ENCODE assay signal across 26 mouse cellular contexts in genomic region chr3:54431663-54432062, GRCm38 (mm10).
DNase-seq lines count a peak whose midpoint lies in the region; ATAC-seq and TF ChIP-seq lines count a peak whose summit lies in the region.
"Had no signal": no experiment of that assay in that cellular context is flagged by ENCODE, and none has a peak within 500 bp of the region (broad histone marks: within the 10 kb centered on the region; RNA-seq: fewer than 3 reads in every experiment).

No protein-coding gene starts in this region.

- H3K79me2 ChIP-seq in myocyte (ENCODE audit: control insufficient read depth, insufficient read depth) = no peaks in the 10 kb centered on the region

- no peak overlapping the region for H3K4me3 ChIP-seq in heart, embryonic 16.5 days (ENCODE audit: low read length)
- no peak overlapping the region for H3K4me3 ChIP-seq in midbrain, embryonic 14.5 days (replicated peaks; ENCODE audit: low read depth, low read length)
- H3K4me3 ChIP-seq in midbrain, embryonic 10.5 days = no peak overlapping the region
- no peak overlapping the region for H3K4me3 ChIP-seq in myocyte
- no peak overlapping the region for H3K4me3 ChIP-seq in intestine, embryonic 15.5 days (replicated peaks)
- H3K4me3 ChIP-seq: embryonic facial prominence, embryonic 13.5 days; erythroblast, embryonic 14.5 days; forebrain, embryonic 10.5 days; forebrain, embryonic 15.5 days; heart, adult 2 months; heart, embryonic 13.5 days; hindbrain, embryonic 10.5 days had no signal

- TF ChIP-seq POLR2A in myocyte (IDR thresholded peaks at IDR 0.05; ENCODE audit: insufficient read length, low read depth) = no peak

- no peaks in the 10 kb centered on the region for H3K27me3 ChIP-seq in heart, embryonic 16.5 days (ENCODE audit: control insufficient read depth, insufficient read depth, low read length)
- H3K27me3 ChIP-seq in midbrain, embryonic 14.5 days (ENCODE audit: control insufficient read depth, insufficient read depth, low read length) = no peaks in the 10 kb centered on the region
- no peaks in the 10 kb centered on the region for H3K27me3 ChIP-seq in midbrain, embryonic 10.5 days (ENCODE audit: low read depth, poor library complexity, severe bottlenecking)
- no peaks in the 10 kb centered on the region for H3K27me3 ChIP-seq in myocyte (ENCODE audit: control insufficient read depth, insufficient read depth, insufficient read length)
- H3K27me3 ChIP-seq in intestine, embryonic 15.5 days (replicated peaks) = no peaks in the 10 kb centered on the region
- H3K27me3 ChIP-seq: embryonic facial prominence, embryonic 13.5 days; forebrain, embryonic 15.5 days; heart, embryonic 13.5 days had no signal

- DNase-seq in heart, adult 8-10 months (ENCODE audit: low spot score) = no peak
- peak; percentile 8 for DNase-seq in midbrain, embryonic 14.5 days
- DNase-seq in midbrain, embryonic 10.5 days (ENCODE audit: low spot score) = no peak
- peak; percentile 66 for DNase-seq in NIH3T3 (ENCODE audit: low read depth)
- no peak for DNase-seq in cerebellum, adult 11-12 months
- DNase-seq: adrenal gland, adult 2 months; adrenal gland, postnatal 25 days; B cell, adult 2 months; cerebellum, adult 2 months; cerebellum, postnatal 10 days; embryo, embryonic 11 days; gastrocnemius, postnatal 10 days; heart, adult 2 months had no signal

- 71% methylated on average over 4 of the region's 4 CpGs for WGBS in heart, embryonic 16.5 days
- 33% methylated on average over 4 of the region's 4 CpGs for WGBS in midbrain, embryonic 14.5 days
- 48% methylated on average over 4 of the region's 4 CpGs for WGBS in midbrain, embryonic 10.5 days
- WGBS in intestine, embryonic 15.5 days = 71% methylated on average over 4 of the region's 4 CpGs

- no peak overlapping the region for H3ac ChIP-seq in myocyte (ENCODE audit: control insufficient read depth, insufficient read length)

- no peaks in the 10 kb centered on the region for H3K36me3 ChIP-seq in heart, embryonic 16.5 days (ENCODE audit: control insufficient read depth, insufficient read depth)
- no peaks in the 10 kb centered on the region for H3K36me3 ChIP-seq in midbrain, embryonic 14.5 days (ENCODE audit: control insufficient read depth, insufficient read depth, low read length)
- H3K36me3 ChIP-seq in midbrain, embryonic 10.5 days = no peaks in the 10 kb centered on the region
- no peaks in the 10 kb centered on the region for H3K36me3 ChIP-seq in myocyte (ENCODE audit: control insufficient read depth, insufficient read depth)
- H3K36me3 ChIP-seq in intestine, embryonic 15.5 days = no peaks in the 10 kb centered on the region
- H3K36me3 ChIP-seq: embryonic facial prominence, embryonic 13.5 days; forebrain, embryonic 10.5 days; forebrain, embryonic 15.5 days; G1E; heart, embryonic 13.5 days; hindbrain, embryonic 10.5 days had no signal

- no peaks in the 10 kb centered on the region for H3K9me3 ChIP-seq in heart, embryonic 16.5 days (replicated peaks; ENCODE audit: control insufficient read depth, low read length)
- H3K9me3 ChIP-seq in midbrain, embryonic 14.5 days (ENCODE audit: control insufficient read depth, low read length) = no peaks in the 10 kb centered on the region
- no peaks in the 10 kb centered on the region for H3K9me3 ChIP-seq in midbrain, embryonic 10.5 days (replicated peaks)
- H3K9me3 ChIP-seq in intestine, embryonic 15.5 days = no peaks in the 10 kb centered on the region
- H3K9me3 ChIP-seq: embryonic facial prominence, embryonic 13.5 days; forebrain, embryonic 10.5 days; forebrain, embryonic 15.5 days; heart, embryonic 13.5 days; hindbrain, embryonic 10.5 days had no signal

- no peak overlapping the region for H3K4me2 ChIP-seq in heart, embryonic 16.5 days (ENCODE audit: low read depth, low read length)
- H3K4me2 ChIP-seq in midbrain, embryonic 14.5 days (ENCODE audit: low read length) = no peak overlapping the region
- H3K4me2 ChIP-seq in myocyte (ENCODE audit: low read depth) = peak overlapping the region; percentile 16
- H3K4me2 ChIP-seq in intestine, embryonic 15.5 days (replicated peaks) = no peak overlapping the region
- H3K4me2 ChIP-seq: embryonic facial prominence, embryonic 13.5 days; forebrain, embryonic 15.5 days; heart, embryonic 13.5 days; hindbrain, embryonic 14.5 days had no signal

- peaks cover 7% of the 10 kb centered on the region; the same call in 1 of the 2 replicates for H3K4me1 ChIP-seq in heart, embryonic 16.5 days (ENCODE audit: control insufficient read depth, insufficient read depth, low read length)
- no peaks in the 10 kb centered on the region for H3K4me1 ChIP-seq in midbrain, embryonic 14.5 days (ENCODE audit: control insufficient read depth, insufficient read depth, low read length)
- H3K4me1 ChIP-seq in midbrain, embryonic 10.5 days = peaks cover 20% of the 10 kb centered on the region
- H3K4me1 ChIP-seq in intestine, embryonic 15.5 days (replicated peaks) = no peaks in the 10 kb centered on the region
- H3K4me1 ChIP-seq: forebrain, embryonic 15.5 days; hindbrain, embryonic 10.5 days had no signal

- ATAC-seq in heart, embryonic 16.5 days (replicated peaks; ENCODE audit: extremely low read depth, insufficient read depth, low FRiP score) = no peak
- no peak for ATAC-seq in midbrain, embryonic 14.5 days (ENCODE audit: low FRiP score, low TSS enrichment)
- no peak for ATAC-seq in intestine, embryonic 15.5 days
- ATAC-seq: CD4-positive, CD25-positive, alpha-beta regulatory T cell, adult 4 months; forebrain, embryonic 15.5 days; intestine, embryonic 16.5 days had no signal

- 0 out of 2 replicates have a peak overlapping the region, but pooled peaks have one; percentile 31 for H3K27ac ChIP-seq in heart, embryonic 16.5 days (ENCODE audit: low read length)
- no peak overlapping the region for H3K27ac ChIP-seq in midbrain, embryonic 14.5 days (replicated peaks; ENCODE audit: low read depth, low read length)
- no peak overlapping the region for H3K27ac ChIP-seq in midbrain, embryonic 10.5 days (replicated peaks)
- H3K27ac ChIP-seq in intestine, embryonic 15.5 days = no peak overlapping the region
- H3K27ac ChIP-seq: forebrain, embryonic 10.5 days; forebrain, embryonic 15.5 days; heart, adult 2 months; heart, embryonic 13.5 days; hindbrain, embryonic 10.5 days; hindbrain, embryonic 14.5 days had no signal

- no peak overlapping the region for H3K9ac ChIP-seq in heart, embryonic 16.5 days (ENCODE audit: low read length)
- H3K9ac ChIP-seq in midbrain, embryonic 14.5 days (replicated peaks; ENCODE audit: low read length) = no peak overlapping the region
- no peak overlapping the region for H3K9ac ChIP-seq in intestine, embryonic 15.5 days
- H3K9ac ChIP-seq: embryonic facial prominence, embryonic 13.5 days; forebrain, embryonic 15.5 days; heart, embryonic 13.5 days; hindbrain, embryonic 14.5 days had no signal

TF ChIP-seq in myocyte, 11 proteins besides CTCF, POLR2A, EP300 and RAD21:
- TF ChIP-seq TCF3 (IDR thresholded peaks at IDR 0.05; ENCODE audit: insufficient read length, low read depth) = no peak
- no peak for TF ChIP-seq SRF (IDR thresholded peaks at IDR 0.05; ENCODE audit: control insufficient read depth, insufficient read length, low read depth)
- TF ChIP-seq E2F4 (IDR thresholded peaks at IDR 0.05; ENCODE audit: insufficient read depth) = no peak
- no peak for TF ChIP-seq TCF12 (IDR thresholded peaks at IDR 0.05; ENCODE audit: insufficient read depth, poor library complexity, severe bottlenecking)
- TF ChIP-seq MYOD1 (IDR thresholded peaks at IDR 0.05; ENCODE audit: control insufficient read depth in 1 of 3, insufficient read length in 2 of 3, low read depth in 2 of 3) = no peak
- TF ChIP-seq MYOG (IDR thresholded peaks at IDR 0.05; ENCODE audit: control insufficient read depth in 1 of 3, insufficient read depth in 1 of 3, insufficient read length in 2 of 3, low read depth in 2 of 3) = no peak
- no peak for TF ChIP-seq USF1 (IDR thresholded peaks at IDR 0.05; ENCODE audit: low read depth)
- TF ChIP-seq CEBPB (IDR thresholded peaks at IDR 0.05; ENCODE audit: insufficient read depth, poor library complexity, severe bottlenecking) = no peak

Comparison
In these comparisons a context has a peak if more than half of its experiments do, and no peak if none do; other contexts are left out.
1. DNase-seq: peak in midbrain, embryonic 14.5 days (single experiment) and NIH3T3 (single experiment); none in heart, adult 8-10 months (single experiment), midbrain, embryonic 10.5 days (single experiment) and cerebellum, adult 11-12 months (single experiment).